Mouse (Mus musculus) retina, embryonic 14.5 days (tissue): ENCODE measurements around the gene Stkld1.
"Not testable (repeated sequence)": the region's sequence is repeated elsewhere in the genome, so short reads cannot be mapped to it uniquely, and the experiment has no call there.

Experiments used
- DNase-seq: peaks from one replicate; pipeline ENCODE4 v3.0.0-alpha.2; 2015; ENCODE audit warnings: low spot score

Gene Stkld1

GRCm38 (mm10) chr2:26933304-26934055, at the start of gene Stkld1, which contains the start of gene Surf4:
Gene Stkld1, plus strand, starts transcription at chr2:26934047.
Gene Surf4, minus strand, starts transcription at chr2:26933928.
- peak; percentile 96 for DNase-seq

DNA sequence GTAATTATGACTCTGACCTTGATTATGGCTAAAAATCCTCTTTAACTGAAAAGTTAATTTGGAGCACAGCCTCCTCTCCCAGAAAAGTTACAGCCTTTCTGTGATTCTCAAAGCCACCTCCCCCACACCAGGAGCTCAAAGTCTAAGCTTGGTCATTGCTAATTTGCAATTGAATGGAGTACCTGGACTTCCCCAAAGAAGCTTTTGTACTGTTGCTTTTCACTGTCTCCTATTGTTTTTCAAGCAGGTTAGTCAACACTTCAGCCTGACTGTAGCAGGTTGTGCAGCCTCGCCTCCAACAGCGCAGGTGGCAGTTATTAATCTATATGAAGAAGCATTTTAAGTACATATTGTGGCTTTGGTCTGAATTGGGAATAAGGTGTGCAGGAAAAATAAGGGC, 48.3 kb upstream of the Stkld1 start:
- DNase-seq = not testable (repeated sequence)

- not testable (repeated sequence) for DNase-seq
These were observed 47.7 kb upstream of the Stkld1 start for GRCm38 (mm10) chr2:26886170-26886569.

GRCm38 (mm10) chr2:26895898-26896297, 37.9 kb upstream of the Stkld1 start:
- no peak for DNase-seq

GRCm38 (mm10) chr2:26900731-26901130, 33.1 kb upstream of the Stkld1 start:
- DNase-seq = no peak

GRCm38 (mm10) chr2:26901834-26902400, 31.9 kb upstream of the Stkld1 start:
- no peak for DNase-seq

DNA sequence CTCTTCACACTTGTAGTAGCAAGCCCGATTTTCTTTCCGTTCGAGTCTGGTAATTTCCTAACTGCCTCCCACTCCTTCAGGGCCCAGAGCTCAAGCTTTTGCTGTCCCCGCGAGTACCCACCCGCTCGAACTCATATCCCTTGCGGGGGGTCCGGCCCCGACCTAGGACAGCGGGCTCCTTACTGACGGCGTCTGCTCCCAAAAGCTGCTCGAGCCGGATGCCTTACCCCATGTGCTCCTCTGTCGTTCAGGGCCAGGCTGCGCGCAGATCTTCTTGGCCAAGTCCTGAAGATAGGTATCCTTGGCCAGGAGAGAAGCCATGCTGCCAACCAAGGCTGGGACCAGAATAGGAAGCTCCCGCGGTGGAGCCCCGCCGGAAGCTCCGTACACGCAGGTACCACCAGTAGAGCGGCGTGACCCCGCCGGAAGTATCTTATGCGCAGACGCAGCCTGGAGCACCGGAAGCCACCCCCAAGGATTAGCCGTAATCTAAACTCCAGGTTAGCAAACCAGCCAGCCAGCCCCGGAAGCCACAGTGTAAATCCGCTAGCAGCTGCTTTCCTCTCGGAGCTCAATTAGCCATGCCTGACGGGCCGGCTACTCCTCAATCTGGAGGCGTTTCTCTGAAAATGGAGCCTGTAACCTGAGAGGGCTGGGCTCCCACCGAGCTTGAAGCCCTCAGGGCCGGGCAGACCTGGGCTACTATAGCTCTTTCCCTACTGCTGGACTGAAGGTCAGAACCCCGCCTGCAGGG, 31.2 kb upstream of the Stkld1 start, which contains the start of gene Surf6:
Gene Surf6, minus strand, starts transcription at position 413 of the 754 bp plus-strand sequence.
- peak; percentile 97 for DNase-seq

DNA sequence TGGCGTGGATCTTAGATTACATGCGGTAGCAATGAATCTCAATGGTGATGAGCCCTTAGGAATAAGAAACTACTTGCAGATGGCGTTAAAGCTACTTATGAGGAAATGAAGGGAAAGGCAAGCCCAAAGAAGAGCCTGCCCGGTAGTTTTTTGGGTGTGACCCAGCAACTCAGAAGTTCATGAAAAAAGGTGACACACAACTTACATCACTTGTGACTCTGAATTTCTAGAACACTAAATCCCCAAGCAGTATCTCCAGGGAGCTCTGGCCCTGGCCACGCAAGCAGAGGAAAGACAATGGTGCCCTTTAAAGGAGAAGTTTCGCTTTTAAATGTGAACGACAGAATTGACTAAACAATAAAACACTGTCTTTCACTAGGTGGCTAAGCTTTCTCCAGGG, 30.5 kb upstream of the Stkld1 start:
- DNase-seq = no peak

DNA sequence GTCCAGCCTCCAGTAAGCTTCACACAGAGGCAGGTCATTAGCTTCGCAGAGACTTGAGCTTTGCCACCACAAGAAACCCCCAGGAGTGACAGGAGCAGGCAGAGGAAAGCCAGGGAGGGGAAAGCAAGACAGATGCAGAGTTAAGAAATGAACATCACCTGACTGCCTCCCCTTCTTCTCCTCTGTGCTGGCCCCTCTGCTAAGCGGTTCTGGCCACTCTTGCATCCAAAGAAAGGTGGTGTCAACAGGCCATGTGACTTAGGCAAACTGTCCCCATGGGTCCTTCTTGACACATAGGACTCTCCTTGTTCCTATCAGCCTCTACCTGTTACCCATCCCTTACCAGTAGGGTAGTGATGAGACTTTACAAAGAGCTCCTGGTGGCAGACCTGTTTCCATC, 27.9 kb upstream of the Stkld1 start:
- DNase-seq = no peak

DNA sequence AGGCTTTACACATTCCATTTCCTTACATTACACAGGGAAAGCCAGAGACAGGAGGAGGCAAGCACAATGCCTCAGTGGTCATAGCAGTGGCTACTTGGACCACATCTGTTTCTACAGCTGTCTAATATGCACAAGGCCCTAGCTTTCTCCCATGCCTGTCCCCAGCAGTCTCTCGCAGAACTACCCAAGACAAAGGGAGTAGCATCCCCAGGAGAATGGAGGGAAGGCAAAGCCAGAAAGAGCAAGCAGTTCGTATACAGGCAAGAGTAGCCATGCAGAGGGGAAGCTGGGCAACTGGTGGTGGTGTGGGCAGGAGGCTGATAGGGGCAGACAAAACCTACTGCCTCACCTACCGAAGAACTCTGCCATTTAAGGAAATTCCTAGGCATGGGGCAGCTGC, 27.4 kb upstream of the Stkld1 start:
- DNase-seq = no peak

- DNase-seq = peak; percentile 80
These were observed 26.7 kb upstream of the Stkld1 start for GRCm38 (mm10) chr2:26907109-26907508.

GRCm38 (mm10) chr2:26908710-26909386, 25.0 kb upstream of the Stkld1 start:
- no peak for DNase-seq

- no peak for DNase-seq
These were observed 24.5 kb upstream of the Stkld1 start for GRCm38 (mm10) chr2:26909387-26909784.

GRCm38 (mm10) chr2:26910124-26910993, 23.5 kb upstream of the Stkld1 start, which contains the start of the genes Med22 and Rpl7a:
Gene Med22, minus strand, starts transcription at chr2:26910677.
Gene Rpl7a, plus strand, starts transcription at chr2:26910764.
- peak; percentile 99 for DNase-seq

GRCm38 (mm10) chr2:26910994-26911765, 22.7 kb upstream of the Stkld1 start:
- peak; percentile 76 for DNase-seq

GRCm38 (mm10) chr2:26912253-26912770, 21.5 kb upstream of the Stkld1 start:
- DNase-seq = no peak

DNA sequence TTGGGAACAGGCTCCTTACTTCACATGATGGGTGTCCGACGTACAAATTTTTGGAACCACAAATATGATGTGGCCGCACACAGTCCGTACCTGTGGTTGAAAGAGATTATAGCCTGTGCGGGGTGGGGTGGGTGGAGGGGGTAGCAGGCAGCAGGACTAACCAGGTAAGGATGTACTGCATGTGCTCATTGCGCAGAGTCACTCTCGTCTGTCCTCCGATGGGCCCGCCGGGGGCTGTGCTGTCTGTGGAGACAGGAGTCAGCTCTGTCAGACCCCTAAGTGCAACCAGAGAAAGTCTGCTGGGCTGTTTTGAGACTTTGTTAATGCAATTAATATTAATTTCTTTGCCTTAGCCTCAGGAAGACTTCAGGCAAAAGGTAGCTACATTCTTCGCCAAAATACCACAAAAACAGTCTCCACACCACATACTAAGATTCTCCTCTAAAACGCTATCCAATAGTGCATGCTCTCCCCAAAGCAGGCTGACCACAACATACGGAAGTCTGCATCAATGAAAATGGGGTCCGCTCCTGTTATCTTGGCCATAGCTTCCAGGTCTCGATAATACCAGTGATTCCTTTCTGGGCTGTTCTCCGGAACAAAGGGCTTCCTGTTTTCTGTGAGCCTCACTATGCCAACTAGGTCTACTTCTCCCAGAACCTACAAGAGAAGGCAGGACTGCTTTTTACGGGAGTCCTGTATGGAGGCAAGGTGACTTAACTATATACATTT, 20.3 kb upstream of the Stkld1 start:
- DNase-seq = no peak

- no peak for DNase-seq
These were observed 19.5 kb upstream of the Stkld1 start for GRCm38 (mm10) chr2:26914148-26914941.
